Mouse (Mus musculus) ES-E14 (cell line): ENCODE data around the gene Grip2. TPM values are rescaled to one million over a fixed set of nuclear protein-coding genes. Genes with fewer than 3 reads are reported as not detected.
A peak's percentile ranks its signal among the peaks of the same experiment; 100 is the strongest.

Experiments
- DNase-seq: peaks from one replicate; pipeline ENCODE4 v3.0.0-alpha.2; 2013; ENCODE audit warnings: low read depth, low spot score
- H3K27ac ChIP-seq: 2 replicates; pipeline ENCODE4 v1.5.1; 2012; ENCODE audit warnings: low read depth, mild to moderate bottlenecking, low read length, moderate library complexity, mixed read lengths; ENCODE audit not compliant: poor library complexity, insufficient read depth, severe bottlenecking
- H3K36me3 ChIP-seq: 2 replicates; pipeline ENCODE4 v1.6.1; 2012; ENCODE audit warnings: mild to moderate bottlenecking, low read length, moderate library complexity, mixed read lengths; ENCODE audit not compliant: control insufficient read depth, poor library complexity, insufficient read depth, severe bottlenecking
- H3K4me1 ChIP-seq, 2 experiments: fragments of 150-350 bp in 1 of 2; sonication (generic) in 1 of 2; 2 replicates each; pipeline ENCODE4 v1.6.1; 2012; ENCODE audit warnings: low read length in 2 of 2, mild to moderate bottlenecking in 1 of 2, mixed read lengths in 1 of 2; ENCODE audit not compliant: control insufficient read depth in 2 of 2, insufficient read depth in 2 of 2, poor library complexity in 1 of 2
- H3K4me3 ChIP-seq, 2 experiments: fragments of 150-350 bp in 1 of 2; sonication (generic) in 1 of 2; 2 replicates each; pipeline ENCODE4 v1.5.1; 2012; ENCODE audit warnings: low read length in 2 of 2, low read depth in 1 of 2, mild to moderate bottlenecking in 1 of 2, mixed read lengths in 1 of 2; ENCODE audit not compliant: insufficient read depth in 1 of 2, poor library complexity in 1 of 2, severe bottlenecking in 1 of 2
- H3K9ac ChIP-seq: 2 replicates; pipeline ENCODE4 v1.6.1; 2012; ENCODE audit warnings: low read depth, mild to moderate bottlenecking, low read length, mixed read lengths; ENCODE audit not compliant: poor library complexity, insufficient read depth, severe bottlenecking
- H3K9me3 ChIP-seq: fragments of 150-350 bp; sonication (generic); 2 replicates; pipeline ENCODE4 v1.6.1; 2012; ENCODE audit warnings: low read depth, mild to moderate bottlenecking, low read length; ENCODE audit not compliant: control insufficient read depth, insufficient read depth
- CHD2 ChIP-seq: IDR thresholded peaks from 2 replicates; pipeline ENCODE4 v1.6.1; 2014; ENCODE audit warnings: mild to moderate bottlenecking, low read depth, low read length, inconsistent platforms
- HCFC1 ChIP-seq: IDR thresholded peaks from 2 replicates; pipeline ENCODE4 v1.6.1; 2012; ENCODE audit warnings: low read length, inconsistent platforms, borderline replicate concordance; ENCODE audit not compliant: insufficient read depth
- MAFK ChIP-seq: IDR thresholded peaks from 2 replicates; pipeline ENCODE4 v1.6.1; 2014; ENCODE audit warnings: mild to moderate bottlenecking, low read depth, low read length, inconsistent platforms; ENCODE audit not compliant: insufficient read depth
- ZC3H11A ChIP-seq: IDR thresholded peaks from 2 replicates; pipeline ENCODE4 v1.6.1; 2012; ENCODE audit warnings: low read depth, mild to moderate bottlenecking, inconsistent platforms, low read length, borderline replicate concordance
- ZNF384 ChIP-seq: IDR thresholded peaks from 2 replicates; pipeline ENCODE4 v1.6.1; 2012; ENCODE audit warnings: low read depth, low read length, inconsistent platforms
- in situ Hi-C, 2 experiments: fragments of 600-800 bp; cut with MboI; formaldehyde crosslinking; loops; one replicate each; pipeline ENCODE4 v1.15.1; 2025; ENCODE audit warnings: low sequenced_read_pairs in 2 of 2, inconsistent platforms in 1 of 2; ENCODE audit not compliant: unreplicated experiment in 2 of 2
- total RNA-seq: library from RNA; depleted of rRNA; stranded (reverse); fragments of 300-350 nt; gene quantifications from 2 replicates; pipeline ENCODE4 v1.2.3, GENCODE M21; 2012

Gene Grip2
- total RNA-seq, 1 experiment, result 0.58 TPM

DNA sequence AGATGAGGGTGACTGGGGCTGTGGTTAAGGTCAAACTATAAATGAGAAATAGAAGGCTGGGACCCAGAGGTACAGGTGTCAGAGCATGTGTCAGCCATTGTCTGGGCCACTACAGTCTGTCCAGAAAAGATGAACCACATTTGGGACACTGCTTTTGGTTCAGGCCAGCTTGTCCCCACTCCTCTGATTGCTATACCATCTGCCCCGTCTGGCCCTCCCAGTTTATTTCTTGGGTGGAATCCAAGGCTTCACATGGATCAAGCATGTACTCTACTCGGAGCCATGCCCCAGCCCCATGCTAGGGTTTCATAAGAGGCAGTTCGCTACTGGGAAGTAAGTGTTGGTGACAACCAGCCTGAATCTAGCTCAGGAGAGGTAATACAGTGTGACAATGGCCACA lies 81.8 kb downstream of the Grip2 start:
- Histone ChIP-seq H3K27ac (no peak overlapping the region), H3K9me3 (no peaks in the 10 kb centered on the region), H3K9ac (no peak overlapping the region), H3K36me3 (peaks cover 55% of the 10 kb centered on the region), H3K4me3 (no peak overlapping the region), H3K4me1 (peaks cover 0 to 3% of the 10 kb centered on the region in 2 experiments; a peak in 1 of 4 replicates)
- no peak for TF ChIP-seq CHD2
- TF ChIP-seq HCFC1, result no peak
- no peak for TF ChIP-seq MAFK
- TF ChIP-seq ZC3H11A, result no peak
- TF ChIP-seq ZNF384, result no peak
- in situ Hi-C loops, result loop anchor here in 1 of 2 experiments (10.0 kb wide), 1 partner anchor 170 kb away; no protein-coding TSS in a partner anchor
- DNase-seq, result no peak

GRCm38 (mm10) chr6:91743886-91744285 lies 83.2 kb downstream of the Grip2 start:
- Histone ChIP-seq H3K4me3 (no peak overlapping the region), H3K36me3 (peaks cover 61% of the 10 kb centered on the region), H3K4me1 (peaks cover 0 to 3% of the 10 kb centered on the region in 2 experiments; a peak in 1 of 4 replicates), H3K9ac (no peak overlapping the region), H3K27ac (no peak overlapping the region), H3K9me3 (no peaks in the 10 kb centered on the region)
- DNase-seq, result no peak
- TF ChIP-seq CHD2 (no peak), ZNF384 (no peak), MAFK (no peak), ZC3H11A (no peak), HCFC1 (no peak)
- in situ Hi-C loops, result loop anchor here in 1 of 2 experiments (10.0 kb wide), 1 partner anchor 169 kb away; no protein-coding TSS in a partner anchor

GRCm38 (mm10) chr6:91742995-91743394 lies 84.1 kb downstream of the Grip2 start:
- DNase-seq, result no peak
- H3K9me3 ChIP-seq, result no peaks in the 10 kb centered on the region
- in situ Hi-C loops, result loop anchor here in 1 of 2 experiments (10.0 kb wide), 1 partner anchor 168 kb away; no protein-coding TSS in a partner anchor
- H3K27ac ChIP-seq, result no peak overlapping the region
- peaks cover 0 to 3% of the 10 kb centered on the region in 2 experiments; a peak in 1 of 4 replicates for H3K4me1 ChIP-seq
- no peak for TF ChIP-seq MAFK
- no peak for TF ChIP-seq ZC3H11A
- H3K4me3 ChIP-seq, result no peak overlapping the region
- peaks cover 60% of the 10 kb centered on the region for H3K36me3 ChIP-seq
- H3K9ac ChIP-seq, result no peak overlapping the region

DNA sequence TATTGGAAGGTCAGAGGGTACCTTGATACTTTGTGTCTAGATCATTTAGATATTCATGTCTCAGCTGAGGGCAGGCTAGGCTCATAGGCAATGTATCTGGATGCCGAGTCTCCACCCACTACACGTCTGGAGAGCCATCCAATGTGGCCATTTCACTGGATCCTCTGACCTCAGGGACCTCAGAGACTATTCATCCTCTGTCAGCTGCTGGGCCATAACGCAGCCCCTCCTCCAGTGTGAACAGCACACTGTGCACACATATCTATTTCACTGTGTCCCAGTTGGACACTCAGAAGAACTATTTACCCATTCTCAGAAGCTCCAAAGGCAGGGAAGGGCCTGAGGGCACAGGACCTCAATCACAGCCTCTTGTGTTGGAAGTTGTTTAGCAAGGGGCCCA lies 84.6 kb downstream of the Grip2 start:
- no peak for DNase-seq
- TF ChIP-seq HCFC1 (no peak), CHD2 (no peak), ZNF384 (no peak), MAFK (no peak)
- in situ Hi-C loops, result loop anchor here in 1 of 2 experiments (10.0 kb wide), 1 partner anchor 168 kb away; no protein-coding TSS in a partner anchor
- peaks cover 63% of the 10 kb centered on the region for H3K36me3 ChIP-seq
- H3K4me3 ChIP-seq, result no peak overlapping the region
- H3K9ac ChIP-seq, result no peak overlapping the region
- no peaks in the 10 kb centered on the region for H3K9me3 ChIP-seq
- H3K27ac ChIP-seq, result no peak overlapping the region
- H3K4me1 ChIP-seq, result peaks cover 2 to 7% of the 10 kb centered on the region in 2 experiments; a peak in 3 of 4 replicates

DNA sequence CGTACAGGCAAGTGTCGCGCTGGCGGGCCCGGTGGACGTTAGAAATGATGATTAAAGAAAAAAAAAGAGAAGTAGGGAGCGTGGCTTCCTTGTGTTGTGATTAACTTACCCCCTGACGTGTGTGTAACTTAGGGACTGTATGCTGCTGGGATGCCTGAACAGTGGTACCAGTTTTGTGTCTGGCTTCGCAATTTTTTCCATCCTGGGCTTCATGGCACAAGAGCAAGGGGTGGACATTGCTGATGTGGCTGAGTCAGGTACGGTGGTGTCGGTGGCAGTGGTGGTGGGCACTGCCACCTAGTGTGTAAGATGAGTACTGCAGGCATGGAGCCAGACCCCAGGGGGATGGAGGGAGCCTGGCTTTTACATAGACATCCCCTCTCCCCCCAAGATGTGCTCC lies 86.0 kb downstream of the Grip2 start:
- Histone ChIP-seq H3K4me1 (peaks cover 2 to 8% of the 10 kb centered on the region in 2 experiments; a peak in 3 of 4 replicates), H3K9ac (no peak overlapping the region), H3K36me3 (peaks cover 68% of the 10 kb centered on the region), H3K9me3 (no peaks in the 10 kb centered on the region), H3K27ac (no peak overlapping the region), H3K4me3 (no peak overlapping the region)
- DNase-seq, result peak; percentile 39
- in situ Hi-C loops, result loop anchor here in 1 of 2 experiments (10.0 kb wide), 1 partner anchor 166 kb away; no protein-coding TSS in a partner anchor
- no peak for TF ChIP-seq ZNF384
- TF ChIP-seq ZC3H11A, result peak; percentile 91
- no peak for TF ChIP-seq HCFC1
- TF ChIP-seq MAFK, result 0 out of 2 replicates have a peak, but pooled peaks have one; percentile 63
